Mouse (Mus musculus) spleen, adult 2 months (tissue): ENCODE results near the gene Meltf. TPM values are rescaled to one million over a fixed set of nuclear protein-coding genes. Genes with fewer than 3 reads are reported as not detected.

Experiments
- DNase-seq, 2 experiments: peaks; one replicate each; pipeline versions ENCODE4 v3.0.0 to v3.0.0-alpha.2; 2012 to 2021; ENCODE audit warnings: low spot score in 2 of 2, low read depth in 1 of 2
- H3K27ac ChIP-seq: fragments of 200-500 bp; 2 replicates; pipeline ENCODE4 v1.5.1; 2012; ENCODE audit warnings: low read length, inconsistent platforms; ENCODE audit not compliant: insufficient read depth
- H3K27me3 ChIP-seq: fragments of 200-500 bp; 2 replicates; pipeline ENCODE4 v1.6.1; 2012; ENCODE audit warnings: mild to moderate bottlenecking, moderate library complexity, low read length, inconsistent platforms; ENCODE audit not compliant: control insufficient read depth, insufficient read depth
- H3K36me3 ChIP-seq: fragments of 200-500 bp; 2 replicates; pipeline ENCODE4 v1.6.1; 2012; ENCODE audit warnings: mild to moderate bottlenecking, low read length, inconsistent platforms; ENCODE audit not compliant: control insufficient read depth, insufficient read depth
- H3K4me1 ChIP-seq: fragments of 200-500 bp; 2 replicates; pipeline ENCODE4 v1.6.1; 2011; ENCODE audit warnings: inconsistent platforms; ENCODE audit not compliant: control insufficient read depth, insufficient read depth, insufficient read length
- H3K4me3 ChIP-seq: fragments of 200-500 bp; 2 replicates; pipeline ENCODE4 v1.5.1; 2011; ENCODE audit warnings: mild to moderate bottlenecking, inconsistent platforms; ENCODE audit not compliant: insufficient read depth, insufficient read length; ENCODE audit errors: extremely low read depth
- CTCF ChIP-seq: fragments of 200-500 bp; IDR thresholded peaks from 2 replicates; pipeline ENCODE4 v1.5.1; 2011; ENCODE audit warnings: mild to moderate bottlenecking, inconsistent platforms; ENCODE audit not compliant: insufficient read depth, insufficient read length, insufficient replicate concordance; ENCODE audit errors: extremely low read depth
- POLR2A ChIP-seq: fragments of 200-500 bp; IDR thresholded peaks from 2 replicates; pipeline ENCODE4 v1.6.1; 2011; ENCODE audit warnings: low read depth, low read length, inconsistent platforms
- WGBS: fragments of 180-500 bp; shearing (Covaris S2); methylation state at CpG from one replicate; pipeline ENCODE4 v1.1.7; 2018; 5-methylcytosine and 5-hydroxymethylcytosine counted together
- polyA plus RNA-seq: library from polyadenylated mRNA; depleted of rRNA; stranded (reverse); fragments of >200 nt; gene quantifications from 2 replicates; pipeline ENCODE4 v1.2.3, GENCODE M21; 2012

Meltf gene
- polyA plus RNA-seq, 1 experiment: 0.07 TPM

- WGBS: 91% methylated on average over 3 of the region's 3 CpGs
- Histone ChIP-seq H3K4me3 (no peak overlapping the region), H3K27ac (no peak overlapping the region), H3K4me1 (no peaks in the 10 kb centered on the region), H3K27me3 (no peaks in the 10 kb centered on the region), H3K36me3 (peaks cover 6% of the 10 kb centered on the region)
- TF ChIP-seq POLR2A (no peak), CTCF (no peak)
- no peak for DNase-seq
Measured at GRCm38 (mm10) chr16:31844246-31844645, 34.4 kb upstream of the Meltf start.

GRCm38 (mm10) chr16:31846763-31847162, 31.8 kb upstream of the Meltf start:
- WGBS: 96% methylated on average over 10 of the region's 10 CpGs
- Histone ChIP-seq H3K36me3 (peaks cover 3% of the 10 kb centered on the region), H3K4me3 (no peak overlapping the region)

GRCm38 (mm10) chr16:31863920-31864319, 14.7 kb upstream of the Meltf start:
- Histone ChIP-seq H3K36me3 (peaks cover 19% of the 10 kb centered on the region), H3K4me1 (no peaks in the 10 kb centered on the region), H3K27ac (no peak overlapping the region), H3K4me3 (no peak overlapping the region), H3K27me3 (no peaks in the 10 kb centered on the region)
- no peak for DNase-seq
- TF ChIP-seq POLR2A (no peak), CTCF (no peak)
- WGBS: 89% methylated on average over 5 of the region's 5 CpGs

More at GRCm38 (mm10) chr16:31846763-31847162, 31.8 kb upstream of the Meltf start:
- H3K27ac ChIP-seq: no peak overlapping the region
- no peaks in the 10 kb centered on the region for H3K4me1 ChIP-seq
- no peak for DNase-seq
- no peaks in the 10 kb centered on the region for H3K27me3 ChIP-seq
- TF ChIP-seq CTCF: no peak
- no peak for TF ChIP-seq POLR2A

GRCm38 (mm10) chr16:31865242-31865641, 13.4 kb upstream of the Meltf start:
- no peaks in the 10 kb centered on the region for H3K4me1 ChIP-seq
- TF ChIP-seq POLR2A: no peak
- DNase-seq: no peak
- H3K4me3 ChIP-seq: no peak overlapping the region
- H3K36me3 ChIP-seq: peaks cover 19% of the 10 kb centered on the region
- no peaks in the 10 kb centered on the region for H3K27me3 ChIP-seq
- no peak overlapping the region for H3K27ac ChIP-seq
- WGBS: 86% methylated on average over 3 of the region's 3 CpGs

- Histone ChIP-seq H3K36me3 (peaks cover 21% of the 10 kb centered on the region), H3K4me1 (no peaks in the 10 kb centered on the region), H3K27ac (no peak overlapping the region), H3K27me3 (no peaks in the 10 kb centered on the region), H3K4me3 (no peak overlapping the region)
- WGBS: 71% methylated on average over 3 of the region's 3 CpGs
- TF ChIP-seq POLR2A: no peak
- TF ChIP-seq CTCF: no peak
- no peak for DNase-seq
Measured at GRCm38 (mm10) chr16:31866911-31867310, 11.7 kb upstream of the Meltf start.

- Histone ChIP-seq H3K4me3 (no peak overlapping the region), H3K27me3 (no peaks in the 10 kb centered on the region), H3K27ac (no peak overlapping the region), H3K4me1 (no peaks in the 10 kb centered on the region), H3K36me3 (peaks cover 21% of the 10 kb centered on the region)
- no peak for DNase-seq
- TF ChIP-seq CTCF: no peak
- TF ChIP-seq POLR2A: no peak
- WGBS: 87% methylated on average over 4 of the region's 4 CpGs
Measured at GRCm38 (mm10) chr16:31867736-31868135, 10.9 kb upstream of the Meltf start.

- 95% methylated on average over 8 of the region's 8 CpGs for WGBS
- no peaks in the 10 kb centered on the region for H3K27me3 ChIP-seq
- no peaks in the 10 kb centered on the region for H3K4me1 ChIP-seq
- TF ChIP-seq POLR2A (no peak), CTCF (no peak)
- no peak for DNase-seq
- H3K4me3 ChIP-seq: no peak overlapping the region
- peaks cover 13% of the 10 kb centered on the region for H3K36me3 ChIP-seq
- H3K27ac ChIP-seq: no peak overlapping the region
Measured at GRCm38 (mm10) chr16:31873721-31874120, 4.9 kb upstream of the Meltf start.

GRCm38 (mm10) chr16:31875391-31875790, 3.2 kb upstream of the Meltf start:
- H3K36me3 ChIP-seq: peaks cover 12% of the 10 kb centered on the region
- no peak overlapping the region for H3K4me3 ChIP-seq
- DNase-seq: no peak
- H3K4me1 ChIP-seq: no peaks in the 10 kb centered on the region
- H3K27ac ChIP-seq: no peak overlapping the region
- no peaks in the 10 kb centered on the region for H3K27me3 ChIP-seq
- 87% methylated on average over 4 of the region's 4 CpGs for WGBS
- TF ChIP-seq POLR2A: no peak
- TF ChIP-seq CTCF: no peak
